Mouse (Mus musculus): ENCODE data around the gene Smim26.
"Not testable (repeated sequence)": the region's sequence is repeated elsewhere in the genome, so short reads cannot be mapped to it uniquely, and the experiment has no call there.

The Smim26 gene

DNA sequence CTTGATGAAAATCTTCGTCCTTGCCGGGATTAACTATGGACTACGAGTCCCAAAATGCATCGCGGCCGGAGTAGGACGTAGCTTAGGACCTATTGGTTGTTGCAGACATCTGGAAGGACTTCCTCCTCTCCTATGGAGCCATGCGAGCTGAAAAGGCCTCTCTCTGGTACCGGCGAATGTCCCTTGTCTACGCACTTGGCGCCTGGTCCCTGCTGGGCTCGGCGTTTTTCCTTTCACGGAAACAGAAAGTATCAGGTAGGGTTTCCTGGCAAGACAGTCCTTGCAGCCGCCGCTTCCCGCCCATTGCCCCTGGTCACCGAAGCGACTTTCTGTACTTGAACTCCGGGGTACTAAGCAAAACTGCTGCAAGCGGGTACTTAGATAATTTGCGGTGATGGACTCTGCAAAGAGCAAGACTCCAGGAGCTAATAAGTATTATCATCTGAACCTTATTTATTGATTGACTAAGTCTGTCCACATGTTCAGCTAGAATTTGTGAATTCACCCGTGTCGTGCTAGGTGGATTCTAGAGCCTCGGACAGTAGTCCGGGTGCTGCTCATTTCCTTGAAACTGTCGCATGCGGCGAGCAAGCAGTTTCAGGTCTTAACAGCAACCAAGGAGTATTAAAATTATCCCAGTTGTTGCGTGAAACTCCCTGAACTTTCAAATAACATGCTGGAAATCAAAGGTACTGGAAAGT is at the start of gene Smim26:
Gene Smim26 (plus strand): TSS at position 104 of the 701 bp plus-strand sequence.
- DNase-seq (ENCODE audit: extremely low spot score, low read depth, low spot score) = no peak

DNA sequence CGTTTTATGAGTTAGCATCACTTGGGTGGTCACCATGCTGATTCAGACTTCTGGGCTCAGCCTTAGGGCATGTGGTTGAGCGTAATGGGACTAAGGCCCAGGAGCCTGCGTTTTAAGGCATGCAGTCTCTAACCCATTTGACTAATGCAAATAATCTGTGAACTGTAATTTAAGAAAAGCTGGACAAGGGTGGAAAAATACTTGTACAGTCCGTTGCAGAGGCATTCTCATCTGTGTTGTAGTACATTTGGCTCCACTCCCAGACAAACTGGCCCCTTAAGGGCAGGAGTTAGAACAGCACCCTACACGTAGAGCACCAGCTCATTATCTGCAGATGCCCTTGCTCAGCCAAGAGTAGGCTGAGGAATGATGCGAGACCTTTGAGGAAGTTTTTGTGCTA is 49.2 kb upstream of the Smim26 start:
- no peak for DNase-seq (ENCODE audit: extremely low spot score, low read depth, low spot score)

DNA sequence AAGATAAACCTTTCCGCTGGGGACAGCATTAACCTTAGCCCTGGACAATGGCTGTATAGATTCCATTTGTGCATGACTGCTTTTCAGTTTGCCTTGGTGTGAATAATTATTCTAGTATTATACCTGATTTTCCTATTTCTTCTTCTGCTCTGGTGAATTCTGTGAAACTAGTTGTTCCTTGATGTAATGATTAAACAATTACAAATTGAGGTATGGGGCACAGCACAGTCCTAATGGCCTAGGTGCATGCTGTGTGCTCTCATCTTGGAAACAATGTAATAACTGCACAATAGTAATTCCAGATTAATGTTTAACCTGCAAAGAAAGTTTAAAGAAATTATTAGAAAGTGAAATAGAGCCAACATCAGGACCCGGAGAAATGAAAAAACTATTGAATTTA is 48.8 kb upstream of the Smim26 start:
- no peak for DNase-seq (ENCODE audit: extremely low spot score, low read depth, low spot score)

DNA sequence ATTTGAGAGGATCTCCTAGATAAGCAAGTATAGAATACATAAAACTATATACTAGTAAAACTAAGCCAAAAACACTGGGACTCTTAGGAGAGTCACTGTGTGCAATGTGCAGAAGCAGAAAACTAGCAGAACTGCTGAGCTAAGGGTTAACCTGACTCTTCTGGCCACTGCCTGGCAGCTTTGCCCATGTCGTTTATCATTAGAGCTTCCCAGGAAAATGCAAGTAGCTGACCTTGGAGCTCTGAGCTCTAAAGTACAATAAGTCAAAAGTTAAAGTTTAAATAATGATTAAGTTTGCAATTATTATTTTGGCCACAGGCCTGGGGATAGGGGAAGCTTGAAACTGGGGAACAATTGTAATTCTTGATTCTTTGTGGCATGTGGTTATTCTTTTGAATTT is 48.4 kb upstream of the Smim26 start:
- no peak for DNase-seq (ENCODE audit: extremely low spot score, low read depth, low spot score)

DNA sequence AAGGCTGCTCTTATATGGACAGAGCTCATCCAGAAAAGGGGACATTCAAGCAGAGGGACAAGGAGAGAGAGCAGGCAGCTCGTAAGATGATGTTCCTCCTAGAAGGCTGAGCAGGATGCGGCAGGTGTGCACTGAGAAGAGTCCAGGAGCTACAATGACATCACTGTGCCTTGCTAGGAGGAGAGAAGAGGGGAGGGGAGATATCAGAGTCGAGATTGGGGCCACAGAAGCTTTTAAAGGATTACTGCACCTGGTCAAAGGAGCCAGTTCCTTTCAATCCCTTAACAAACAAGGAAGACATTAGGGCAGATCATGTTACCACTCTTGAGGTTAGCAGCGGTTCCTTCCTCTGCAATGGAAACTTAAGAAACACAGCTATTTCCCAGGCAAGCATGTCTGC is 46.3 kb upstream of the Smim26 start:
- DNase-seq (ENCODE audit: extremely low spot score, low read depth, low spot score) = no peak

DNA sequence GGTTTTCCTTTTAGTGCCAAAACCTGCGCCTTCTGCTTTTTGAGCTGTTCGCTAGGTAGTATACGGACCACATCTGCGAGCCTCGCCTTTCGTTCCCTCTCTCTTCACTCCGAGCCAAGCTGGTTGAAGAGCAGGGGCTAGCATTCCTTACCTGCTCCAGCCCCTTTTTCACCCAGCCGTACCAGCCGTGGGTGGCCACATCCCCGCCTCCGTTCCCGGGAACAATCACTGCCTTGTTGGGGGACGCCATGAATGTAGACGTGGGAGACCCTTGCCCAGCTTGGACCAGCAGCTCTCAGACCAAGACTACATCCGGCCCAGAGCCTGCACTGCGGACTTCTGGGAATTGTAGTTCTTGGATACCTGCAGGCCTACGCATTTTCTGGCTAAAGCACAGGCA is 43.3 kb upstream of the Smim26 start, which contains the start of gene Rbbp9:
Gene Rbbp9 (minus strand): TSS at position 341 of the 400 bp plus-strand sequence.
- DNase-seq (ENCODE audit: extremely low spot score, low read depth, low spot score) = peak; percentile 73

DNA sequence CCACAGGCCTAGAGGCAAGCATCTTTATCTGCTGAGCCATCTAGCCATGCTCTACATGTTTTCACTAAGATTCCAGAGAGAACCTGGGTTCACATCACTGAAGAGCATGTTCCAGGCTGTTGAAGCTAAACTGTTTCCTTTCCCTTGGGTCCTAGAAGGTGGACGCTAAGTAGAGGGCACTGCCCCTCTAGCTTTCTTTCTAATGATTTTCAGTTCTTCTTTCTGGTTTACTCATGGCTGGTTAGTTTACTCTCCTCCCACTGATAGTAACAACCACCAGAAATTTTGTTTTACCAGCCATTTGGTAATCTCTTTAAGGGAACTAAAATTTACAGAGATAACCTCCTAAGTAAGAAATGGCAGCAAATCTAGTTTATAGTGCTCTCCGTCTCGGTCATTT is 39.9 kb upstream of the Smim26 start:
- DNase-seq (ENCODE audit: extremely low spot score, low read depth, low spot score) = no peak

DNA sequence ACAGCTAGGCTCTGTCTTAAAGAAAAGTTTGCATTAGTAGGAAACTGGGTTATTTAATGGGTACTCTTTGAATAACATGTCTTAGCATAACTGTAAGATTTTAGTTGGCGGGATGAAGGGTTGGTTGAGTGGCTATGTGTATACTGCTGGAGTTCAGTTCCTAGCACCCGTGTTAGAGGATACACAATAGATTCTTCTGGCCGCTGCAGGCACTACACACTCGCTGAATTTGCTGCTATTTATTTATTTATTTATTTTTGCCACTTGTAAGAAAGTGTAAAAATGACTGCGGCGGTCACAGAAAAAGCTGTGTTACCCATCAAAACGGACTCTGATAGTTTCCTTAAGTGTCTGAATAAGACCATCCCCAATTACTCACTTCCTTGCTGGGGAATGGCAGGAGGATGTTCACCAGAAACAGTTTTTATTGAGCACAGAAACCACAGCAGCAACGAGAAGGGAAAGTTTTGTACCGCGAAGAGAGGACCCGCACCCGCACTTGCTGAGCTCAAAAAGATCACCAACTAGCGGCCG is 38.5 kb upstream of the Smim26 start:
- DNase-seq (ENCODE audit: extremely low spot score, low read depth, low spot score) = peak; percentile 12

DNA sequence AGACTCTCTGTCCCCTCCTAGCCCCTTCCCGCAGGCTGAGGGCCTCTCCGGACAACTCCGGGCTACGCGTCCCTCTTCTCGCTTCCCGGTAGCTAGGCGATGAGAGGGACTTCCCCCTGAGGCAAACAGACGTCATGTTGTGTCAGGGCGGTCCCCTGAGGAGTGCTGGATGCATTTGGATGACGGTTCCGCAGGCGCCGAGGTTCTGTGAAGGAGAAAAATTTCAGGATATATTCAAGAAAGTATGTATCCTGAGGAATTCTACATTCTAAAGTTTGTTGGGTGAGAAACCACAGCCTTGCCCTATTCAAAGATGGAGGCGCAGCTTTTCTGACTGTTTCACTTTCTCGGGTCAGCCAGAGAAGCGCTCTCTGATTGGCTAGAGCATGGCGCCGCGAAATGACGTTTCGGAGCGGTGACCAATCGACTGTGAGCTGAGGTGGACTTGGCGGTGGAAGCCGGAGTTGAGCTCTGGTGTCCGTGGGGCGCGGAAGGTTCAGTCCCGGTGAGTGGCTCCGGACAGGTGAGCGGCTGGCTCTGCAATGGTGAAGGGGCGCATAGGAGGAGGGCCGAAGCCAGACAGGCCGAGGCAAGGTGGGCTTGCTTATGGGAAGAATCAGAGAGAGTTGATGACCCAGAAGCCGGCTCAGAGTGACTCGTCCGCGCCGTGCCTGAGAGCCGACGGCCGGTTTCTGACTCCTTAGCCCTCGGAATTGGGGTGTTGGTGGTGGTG is 37.9 kb upstream of the Smim26 start, which contains the start of gene Sec23b:
Gene Sec23b (plus strand): TSS at position 410 of the 733 bp plus-strand sequence.
- DNase-seq (ENCODE audit: extremely low spot score, low read depth, low spot score) = peak; percentile 95

DNA sequence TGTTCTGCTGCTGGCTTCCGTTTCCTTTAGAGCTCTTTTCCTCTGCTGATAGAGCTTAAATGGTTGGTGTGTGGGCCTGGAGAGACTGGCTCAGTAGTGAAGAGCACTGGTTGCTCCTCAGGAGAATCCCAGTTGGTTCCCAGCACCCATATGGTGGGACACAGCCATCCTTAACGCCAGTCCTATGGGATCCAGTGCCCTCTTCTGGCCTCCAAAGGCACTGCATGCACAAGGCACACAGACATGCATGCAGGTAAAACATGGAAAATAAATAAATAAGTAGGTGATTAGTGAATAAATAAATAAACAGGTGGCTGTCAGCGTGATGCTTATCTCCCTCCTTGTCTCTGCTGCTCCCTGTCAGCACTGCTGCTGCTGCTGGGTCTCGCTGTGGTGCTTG is 5.1 kb upstream of the Smim26 start:
- DNase-seq (ENCODE audit: extremely low spot score, low read depth, low spot score) = no peak

DNA sequence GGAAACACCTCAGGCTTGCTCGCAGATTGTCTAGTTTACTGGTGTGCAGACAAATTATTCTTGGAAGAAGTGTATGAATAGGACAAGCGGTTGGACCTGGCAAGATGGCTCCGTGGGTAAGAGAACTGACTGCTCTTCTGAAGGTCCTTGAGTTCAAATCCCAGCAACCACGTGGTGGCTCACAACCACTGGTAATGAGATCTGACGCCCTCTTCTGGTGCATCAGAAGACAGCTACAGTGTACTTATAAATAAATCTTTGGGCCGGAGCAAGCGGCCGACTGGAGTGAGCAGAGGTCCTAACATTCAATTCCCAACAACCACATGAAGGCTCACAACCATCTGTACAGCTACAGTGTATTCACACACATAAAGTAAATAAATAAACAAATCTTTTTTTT is 818 bp upstream of the Smim26 start:
- DNase-seq (ENCODE audit: extremely low spot score, low read depth, low spot score) = not testable (repeated sequence)

DNA sequence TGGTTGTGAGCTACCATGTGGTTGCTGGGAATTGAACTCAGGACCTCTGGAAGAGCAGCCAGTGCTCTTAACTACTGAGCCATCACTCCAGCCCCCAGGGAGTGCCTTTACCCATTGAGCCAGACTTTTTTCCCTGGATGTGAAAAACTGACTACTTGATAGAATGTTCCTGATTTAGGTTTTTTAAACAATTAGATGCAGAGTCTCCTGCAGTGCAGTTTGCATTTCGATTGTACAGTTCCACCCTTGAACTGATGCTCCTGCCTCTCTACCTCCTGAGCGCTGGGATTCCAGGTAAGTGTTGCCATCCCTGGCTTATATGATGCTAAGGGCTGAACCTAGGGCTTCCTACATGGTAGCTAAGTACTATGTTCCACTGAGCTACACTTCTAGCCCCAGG is 4.2 kb downstream of the Smim26 start:
- no peak for DNase-seq (ENCODE audit: extremely low spot score, low read depth, low spot score)

DNA sequence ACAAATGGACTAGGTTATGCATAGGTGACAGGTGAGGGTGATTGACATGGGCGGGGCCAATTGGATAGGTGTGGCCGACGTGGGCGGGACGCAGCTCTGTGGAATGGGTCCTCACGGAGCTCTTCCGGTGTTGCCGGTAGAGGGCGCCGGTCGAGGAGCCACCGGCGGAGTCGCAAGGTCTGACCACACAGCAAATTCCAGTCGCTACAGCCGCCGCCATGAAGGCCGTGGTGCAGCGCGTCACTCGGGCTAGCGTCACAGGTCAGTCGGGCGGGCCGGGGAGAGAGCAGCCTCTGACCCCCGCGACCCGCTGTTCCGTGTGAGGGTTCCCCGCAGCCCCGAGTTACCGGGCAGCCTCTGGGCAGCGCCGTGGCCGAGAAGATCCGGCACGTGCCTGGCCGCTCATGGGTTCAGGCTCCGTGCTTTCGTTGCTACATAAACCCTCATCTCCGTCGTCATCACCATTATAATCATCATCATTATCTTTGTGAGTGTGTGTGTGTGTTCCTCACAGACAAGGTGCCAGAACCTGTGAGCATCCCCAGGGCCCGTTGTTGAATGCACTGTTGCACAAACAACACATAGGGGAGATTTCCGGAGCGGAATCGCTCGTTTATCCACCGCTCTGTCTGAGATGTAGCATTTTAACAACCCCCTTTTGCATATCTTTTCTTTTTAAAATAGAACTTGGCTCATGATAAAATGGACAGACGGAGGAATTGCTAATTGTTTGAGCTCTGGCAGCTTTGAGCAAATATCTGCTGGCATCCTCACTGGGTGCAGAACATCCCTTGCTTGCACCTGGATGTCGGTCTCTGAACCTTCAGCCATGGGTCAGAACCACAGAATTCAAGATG is 6.2 kb downstream of the Smim26 start, which contains the start of gene Dtd1:
Gene Dtd1 (plus strand): TSS at position 67 of the 857 bp plus-strand sequence.
- DNase-seq (ENCODE audit: extremely low spot score, low read depth, low spot score) = no peak

DNA sequence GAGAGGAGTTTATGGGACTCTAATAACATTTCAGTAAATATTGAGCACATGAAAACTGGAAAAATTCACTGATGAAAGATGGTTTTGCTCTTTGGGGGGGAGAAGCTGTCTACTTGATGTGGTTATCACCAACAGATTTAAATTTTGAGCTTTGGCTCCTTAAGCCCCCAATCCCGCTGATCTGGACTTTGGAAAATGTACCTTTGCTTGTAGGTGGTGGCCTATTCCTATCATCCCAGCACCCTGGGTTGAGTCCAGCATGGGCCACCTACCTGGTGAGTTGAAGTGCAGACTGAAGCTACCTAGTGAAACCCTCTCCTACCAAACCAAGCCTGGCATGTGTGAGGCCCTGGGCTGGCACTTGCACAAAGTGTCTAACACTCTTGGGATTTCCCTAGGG is 7.7 kb downstream of the Smim26 start:
- no peak for DNase-seq (ENCODE audit: extremely low spot score, low read depth, low spot score)

DNA sequence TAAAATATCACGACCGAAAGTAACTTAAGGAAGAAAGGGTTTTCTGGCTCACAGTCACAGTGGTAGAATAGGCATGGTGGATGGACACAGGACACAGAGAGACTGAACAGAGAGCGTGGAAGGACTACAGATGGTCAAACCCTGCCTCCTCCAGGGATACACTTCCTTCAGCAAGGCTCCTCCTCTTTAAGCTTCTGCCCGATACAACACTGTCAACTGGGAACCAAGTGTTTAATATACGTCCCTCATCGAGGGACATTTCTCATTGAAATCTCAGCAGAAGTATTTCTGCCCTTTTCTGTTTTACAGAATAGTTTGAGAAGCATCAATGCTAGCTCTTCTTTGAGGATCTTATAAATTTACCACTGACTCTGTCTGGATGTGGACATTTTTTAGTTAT is 20.1 kb downstream of the Smim26 start:
- DNase-seq (ENCODE audit: extremely low spot score, low read depth, low spot score) = no peak

DNA sequence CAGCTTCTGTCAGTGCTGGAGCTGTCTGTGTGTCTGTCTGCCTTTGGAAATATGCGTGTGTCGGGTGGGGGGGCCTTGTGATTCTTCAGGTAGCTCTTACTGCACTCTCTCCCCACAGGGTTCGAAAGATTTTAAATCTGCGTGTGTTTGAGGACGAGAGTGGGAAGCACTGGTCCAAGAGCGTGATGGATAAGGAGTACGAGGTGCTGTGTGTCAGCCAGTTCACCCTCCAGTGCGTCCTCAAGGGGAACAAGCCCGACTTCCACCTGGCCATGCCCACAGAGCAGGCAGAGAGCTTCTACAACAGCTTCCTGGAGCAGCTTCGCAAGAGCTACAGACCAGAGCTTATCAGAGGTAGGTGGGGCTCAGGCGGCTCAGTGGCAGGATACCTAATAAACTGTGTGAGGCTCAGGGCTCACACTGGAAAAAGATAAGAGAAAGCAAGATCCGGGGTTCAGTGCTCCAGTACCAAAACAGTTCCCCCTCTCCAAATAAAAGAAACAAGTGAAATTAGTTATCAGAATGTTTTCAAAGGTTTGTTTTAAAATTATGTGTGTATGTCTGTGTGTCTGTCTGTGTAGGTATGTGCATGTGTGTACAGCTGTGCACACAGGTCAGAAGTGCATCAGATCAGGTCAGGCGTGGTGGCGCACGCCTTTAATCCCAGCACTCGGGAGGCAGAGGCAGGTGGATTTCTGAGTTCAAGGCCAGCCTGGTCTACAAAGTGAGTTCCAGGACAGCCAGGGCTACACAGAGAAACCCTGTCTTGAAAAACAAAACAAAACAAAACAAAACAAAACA is 23.4 kb downstream of the Smim26 start:
- DNase-seq (ENCODE audit: extremely low spot score, low read depth, low spot score) = no peak

DNA sequence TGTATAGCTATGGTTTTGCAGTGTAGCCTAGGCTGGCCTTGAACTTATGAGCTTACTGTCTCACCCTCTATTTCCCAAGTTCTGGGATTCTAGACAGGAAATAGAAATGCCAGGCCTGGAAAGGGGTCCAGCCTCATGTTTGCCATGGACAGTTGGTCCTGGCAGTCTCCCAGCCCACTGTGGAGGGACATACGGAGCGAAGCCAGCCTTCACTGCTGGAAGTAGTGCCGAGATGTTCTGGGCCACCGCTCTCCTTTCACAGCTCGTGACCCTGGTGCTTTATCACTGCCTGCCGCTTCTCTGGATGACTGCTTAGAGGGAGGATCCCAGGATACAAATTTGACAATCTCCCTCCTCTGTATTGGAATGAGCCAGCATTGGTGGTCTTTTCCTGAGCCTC is 27.6 kb downstream of the Smim26 start:
- no peak for DNase-seq (ENCODE audit: extremely low spot score, low read depth, low spot score)

DNA sequence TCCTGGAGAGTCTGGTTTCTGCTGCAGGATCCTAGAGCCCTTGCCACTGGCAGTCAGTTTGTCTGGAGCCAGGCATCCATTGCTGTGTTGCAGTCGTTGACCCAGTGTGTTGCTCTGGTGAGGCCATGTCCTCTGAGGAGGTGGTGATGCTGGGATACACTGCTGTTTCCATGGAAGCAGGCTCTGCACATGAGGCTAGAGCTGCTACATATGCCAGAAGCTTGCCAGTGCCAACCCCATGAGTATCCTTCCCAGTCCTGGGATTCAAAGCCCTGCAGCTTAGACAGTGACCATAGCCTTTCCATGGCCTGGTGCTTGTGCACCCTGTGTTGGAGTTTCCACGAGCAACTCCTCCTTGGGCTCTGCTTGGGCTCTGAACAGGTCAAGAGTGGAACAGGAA is 39.7 kb downstream of the Smim26 start:
- no peak for DNase-seq (ENCODE audit: extremely low spot score, low read depth, low spot score)

DNA sequence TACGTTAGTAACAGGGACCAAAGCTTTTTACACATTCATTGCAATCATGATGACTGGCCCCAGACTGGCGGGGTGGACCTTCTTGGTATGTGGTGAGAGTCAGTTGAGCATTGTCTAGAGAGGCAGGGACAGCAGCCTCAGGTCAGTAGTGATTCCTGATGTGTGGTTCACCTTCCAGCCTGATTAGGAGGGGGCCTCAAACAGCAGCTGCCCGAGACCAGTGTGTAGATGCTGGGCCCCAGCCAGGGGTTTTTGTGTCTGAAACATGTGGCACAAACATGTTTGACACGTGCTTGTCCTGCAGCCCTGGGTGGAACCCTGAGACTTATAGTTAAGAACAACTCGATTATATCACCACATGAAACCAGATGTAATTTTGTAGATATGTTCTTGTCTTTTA is 40.4 kb downstream of the Smim26 start:
- no peak for DNase-seq (ENCODE audit: extremely low spot score, low read depth, low spot score)

DNA sequence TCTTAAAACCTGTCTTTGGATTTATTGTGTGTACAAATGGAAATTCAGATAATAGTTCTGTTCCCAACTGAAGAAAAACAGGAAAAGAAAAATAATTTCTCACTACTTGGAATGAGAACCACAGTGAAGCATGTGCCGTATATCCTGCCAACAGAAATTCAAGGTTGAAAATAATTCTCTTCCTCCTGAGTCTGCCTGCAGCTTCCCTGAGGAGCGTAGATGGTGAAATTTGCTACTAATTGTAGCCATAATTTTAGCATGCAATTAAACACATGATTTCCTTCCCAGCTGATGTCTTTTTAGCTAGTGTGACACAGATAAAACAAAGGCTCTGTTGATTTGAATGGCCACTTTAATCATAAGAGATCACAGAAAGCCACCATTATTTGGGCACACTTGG is 40.9 kb downstream of the Smim26 start:
- no peak for DNase-seq (ENCODE audit: extremely low spot score, low read depth, low spot score)
